Mouse (Mus musculus) megakaryocyte, adult 5-6 weeks (primary cell): ENCODE data around the gene Cyp4f18. TPM values are rescaled to one million over a fixed set of nuclear protein-coding genes. Genes with fewer than 3 reads are reported as not detected.

Experiments
- total RNA-seq, 2 experiments: library from RNA; stranded (forward) in 1 of 2; stranded (reverse) in 1 of 2; fragments of 153-499, 151-499 nt in 1 of 2; fragments of 221-1000, 200-1000 nt in 1 of 2; gene quantifications; 2 replicates each; pipeline versions ENCODE4 v1.2.3 to v1.2.4; 2015 to 2017

Gene Cyp4f18
- total RNA-seq, 2 experiments from 2014 or later: 74.6 to 114 TPM

Other genes with a start within 250 kb of the Cyp4f18 start
- 9.7 and 12.4 TPM in 2 replicates for gene Zfp709, start 127.6 kb downstream of the Cyp4f18 start, total RNA-seq (2015)
- 11.7 and 17.1 TPM in 2 replicates for gene Zfp709, start 127.6 kb downstream of the Cyp4f18 start, total RNA-seq (2017)
- gene Zfp882, start 101.0 kb downstream of the Cyp4f18 start, total RNA-seq (2015): 2.9 and 4.6 TPM in 2 replicates
- 2.1 and 5.1 TPM in 2 replicates for gene Zfp882, start 101.0 kb downstream of the Cyp4f18 start, total RNA-seq (2017)
- 17.7 and 22.3 TPM in 2 replicates for gene Zfp617, start 101.0 kb downstream of the Cyp4f18 start, total RNA-seq (2015)
- gene Zfp617, start 101.0 kb downstream of the Cyp4f18 start, total RNA-seq (2017): 14.8 and 16.0 TPM in 2 replicates
- 31.4 and 34.4 TPM in 2 replicates for gene Zfp961, start 58.6 kb downstream of the Cyp4f18 start, total RNA-seq (2015)
- 23.1 and 25.4 TPM in 2 replicates for gene Zfp961, start 58.6 kb downstream of the Cyp4f18 start, total RNA-seq (2017)
- gene Olfr372, start 31.6 kb upstream of the Cyp4f18 start, total RNA-seq (2015): not detected in 2 replicates
- 0.18 and 0.37 TPM in 2 replicates for gene Olfr372, start 31.6 kb upstream of the Cyp4f18 start, total RNA-seq (2017)
- not detected in 2 replicates for gene Olfr373, start 73.6 kb upstream of the Cyp4f18 start, total RNA-seq (2015)
- not detected in 2 replicates for gene Olfr373, start 73.6 kb upstream of the Cyp4f18 start, total RNA-seq (2017)
- gene Olfr374, start 97.4 kb upstream of the Cyp4f18 start, total RNA-seq (2015): not detected in 2 replicates
- gene Olfr374, start 97.4 kb upstream of the Cyp4f18 start, total RNA-seq (2017): not detected in 2 replicates
- gene Tpm4, start 125.3 kb upstream of the Cyp4f18 start, total RNA-seq (2015): 301 and 308 TPM in 2 replicates
- 515 and 545 TPM in 2 replicates for gene Tpm4, start 125.3 kb upstream of the Cyp4f18 start, total RNA-seq (2017)
- 63.8 and 66.5 TPM in 2 replicates for gene Rab8a, start 151.6 kb upstream of the Cyp4f18 start, total RNA-seq (2015)
- gene Rab8a, start 151.6 kb upstream of the Cyp4f18 start, total RNA-seq (2017): 436 and 580 TPM in 2 replicates
- gene Hsh2d, start 180.0 kb upstream of the Cyp4f18 start, total RNA-seq (2015): 8.3 and 12.3 TPM in 2 replicates
- gene Hsh2d, start 180.0 kb upstream of the Cyp4f18 start, total RNA-seq (2017): 6.7 and 6.9 TPM in 2 replicates
- gene Cib3, start 203.2 kb upstream of the Cyp4f18 start, total RNA-seq (2015): 0.21 TPM in 1 of 2 replicates, not detected in the other
- 0.16 and 0.55 TPM in 2 replicates for gene Cib3, start 203.2 kb upstream of the Cyp4f18 start, total RNA-seq (2017)
- not detected in 2 replicates for gene Gm11034, start 204.0 kb upstream of the Cyp4f18 start, total RNA-seq (2015)
- gene Gm11034, start 204.0 kb upstream of the Cyp4f18 start, total RNA-seq (2017): not detected in 2 replicates
- 68.0 and 69.3 TPM in 2 replicates for gene Fam32a, start 210.1 kb upstream of the Cyp4f18 start, total RNA-seq (2015)
- 57.1 and 62.0 TPM in 2 replicates for gene Fam32a, start 210.1 kb upstream of the Cyp4f18 start, total RNA-seq (2017)
- 91.5 and 106 TPM in 2 replicates for gene Ap1m1, start 230.4 kb upstream of the Cyp4f18 start, total RNA-seq (2015)
- 53.1 and 76.1 TPM in 2 replicates for gene Ap1m1, start 230.4 kb upstream of the Cyp4f18 start, total RNA-seq (2017)